Mouse (Mus musculus) frontal cortex, postnatal 25 days (tissue): Measurements from ENCODE around the gene Thada.

Experiments used
- DNase-seq, 2 experiments: peaks; one replicate each; pipeline ENCODE4 v3.0.0; 2022; ENCODE audit warnings: low spot score in 2 of 2

The Thada gene

DNA sequence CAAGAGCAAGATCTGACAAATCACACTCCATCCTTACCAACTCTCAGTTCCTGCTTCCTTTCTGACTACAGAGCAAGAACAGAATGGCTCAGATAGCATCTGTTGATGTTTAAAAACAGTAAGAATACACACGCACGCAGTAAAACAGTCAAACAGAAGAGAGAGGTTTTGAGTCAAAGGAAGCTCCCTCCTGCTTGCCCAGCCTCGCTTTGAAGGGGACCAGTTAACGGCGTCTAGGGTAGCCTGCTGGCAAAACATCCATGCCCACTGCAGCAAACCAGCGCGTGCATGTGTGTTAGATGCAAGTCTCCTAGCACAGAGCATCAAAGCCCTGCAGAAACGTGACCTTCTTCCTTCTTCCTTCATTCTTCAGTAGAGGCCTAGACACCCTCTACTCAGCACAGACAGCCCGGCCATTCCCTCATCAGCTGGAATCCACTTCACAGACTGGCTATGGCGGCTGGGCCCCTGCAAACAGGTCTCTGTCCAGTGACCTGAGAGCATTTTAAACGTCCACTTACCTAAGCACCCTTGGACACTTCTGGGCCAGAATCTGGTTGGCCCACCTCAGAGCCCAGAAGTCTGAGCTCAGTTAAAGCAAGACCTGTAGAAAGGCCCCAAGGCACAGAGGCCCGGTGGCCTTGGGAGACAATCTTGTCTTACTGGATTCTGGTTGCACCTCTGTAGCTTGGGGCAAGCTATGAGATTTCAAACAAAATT, 302.8 kb downstream of the Thada start:
- no peak for DNase-seq

DNA sequence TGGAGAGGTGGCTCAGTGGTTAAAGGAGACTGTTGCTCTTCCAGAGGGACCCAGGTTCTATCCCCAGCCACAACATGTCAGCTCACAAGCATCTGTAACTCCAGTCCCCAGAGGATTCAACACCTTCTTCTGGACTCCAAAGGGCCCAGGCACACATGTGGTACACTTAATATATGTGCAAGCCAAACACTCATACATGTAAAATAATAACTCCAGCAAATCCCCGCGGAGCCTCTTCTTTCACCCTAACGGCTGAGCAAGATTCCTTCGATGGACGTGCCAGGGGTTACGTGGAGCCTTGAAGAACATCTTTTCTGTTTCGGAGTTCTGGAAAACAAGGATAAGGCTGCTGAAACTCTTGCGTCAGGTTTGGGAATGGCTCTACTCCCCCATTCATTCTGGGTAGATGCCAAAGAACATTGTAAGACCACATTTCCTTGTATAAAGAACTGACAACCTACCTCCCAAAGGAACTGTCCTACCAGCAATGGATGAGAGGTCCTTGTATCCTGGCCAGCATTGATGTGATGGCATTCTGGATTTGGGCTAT, 303.7 kb downstream of the Thada start:
- DNase-seq = no peak

DNA sequence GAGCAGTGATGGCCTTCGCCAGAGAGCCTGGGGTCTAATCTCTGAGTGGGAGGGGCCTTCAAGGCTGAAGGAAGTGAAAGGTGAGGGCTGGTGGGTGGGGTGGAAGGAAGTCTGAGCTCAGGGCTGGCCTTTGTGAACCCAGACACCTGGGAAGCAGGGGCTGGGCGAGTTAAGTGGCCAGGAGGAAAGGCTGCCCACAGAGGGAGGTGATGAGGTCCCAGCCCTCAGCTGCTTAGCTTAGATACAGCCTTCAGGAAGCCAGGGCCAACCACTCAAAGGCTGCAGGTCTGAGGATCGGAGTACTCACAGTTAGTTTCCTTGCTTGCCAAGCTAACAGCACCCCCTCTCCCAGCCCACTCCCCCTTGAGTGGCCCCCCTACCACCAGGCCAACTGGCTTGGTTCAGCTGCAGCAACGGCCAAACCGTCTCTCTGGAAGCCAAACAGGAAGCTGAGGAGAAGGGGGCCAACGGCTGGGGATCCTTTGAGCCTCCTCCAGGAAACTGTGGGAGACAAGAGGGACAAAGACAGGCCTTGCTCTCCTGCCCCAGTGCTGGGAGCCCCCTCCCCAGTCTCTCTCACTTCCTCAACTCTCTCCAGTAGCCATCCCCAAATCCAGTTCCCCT, 304.7 kb downstream of the Thada start:
- no peak for DNase-seq

DNA sequence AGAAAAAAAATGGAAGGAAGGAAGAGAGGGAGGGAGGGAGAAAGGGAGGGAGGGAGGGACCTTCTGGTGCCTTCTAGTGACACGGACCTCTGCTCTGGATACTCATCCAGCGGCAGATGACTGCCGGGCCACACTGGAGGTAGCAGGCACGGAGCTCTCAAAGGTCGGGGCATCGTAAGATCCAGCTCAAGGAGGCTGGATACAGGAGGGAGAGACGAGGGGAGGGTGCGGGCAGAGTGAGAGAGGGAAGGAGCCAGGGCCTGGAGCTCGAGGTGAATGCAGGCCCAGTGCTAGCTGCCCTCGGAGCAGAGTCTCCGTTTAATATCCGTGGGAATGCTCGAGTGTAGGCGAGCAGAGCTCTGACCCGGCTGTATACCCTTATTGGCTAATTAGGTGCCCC, 307.1 kb downstream of the Thada start:
- no peak for DNase-seq

DNA sequence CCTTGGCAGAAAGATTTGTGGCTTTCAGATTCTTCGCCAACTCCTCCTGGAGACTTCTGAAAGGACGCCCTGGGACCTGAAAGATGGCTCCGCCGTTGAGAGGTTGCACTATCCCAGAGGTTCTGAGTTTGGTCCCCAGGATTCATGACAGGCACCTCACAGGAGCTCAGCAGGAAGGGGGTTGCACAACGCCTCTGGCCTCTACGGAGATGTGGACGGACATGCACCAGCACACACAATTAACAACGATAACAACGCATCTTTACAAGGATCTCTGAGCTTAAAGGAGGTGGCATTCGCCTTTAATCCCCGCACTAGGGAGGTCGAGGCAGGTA, 307.6 kb downstream of the Thada start:
- DNase-seq = no peak

DNA sequence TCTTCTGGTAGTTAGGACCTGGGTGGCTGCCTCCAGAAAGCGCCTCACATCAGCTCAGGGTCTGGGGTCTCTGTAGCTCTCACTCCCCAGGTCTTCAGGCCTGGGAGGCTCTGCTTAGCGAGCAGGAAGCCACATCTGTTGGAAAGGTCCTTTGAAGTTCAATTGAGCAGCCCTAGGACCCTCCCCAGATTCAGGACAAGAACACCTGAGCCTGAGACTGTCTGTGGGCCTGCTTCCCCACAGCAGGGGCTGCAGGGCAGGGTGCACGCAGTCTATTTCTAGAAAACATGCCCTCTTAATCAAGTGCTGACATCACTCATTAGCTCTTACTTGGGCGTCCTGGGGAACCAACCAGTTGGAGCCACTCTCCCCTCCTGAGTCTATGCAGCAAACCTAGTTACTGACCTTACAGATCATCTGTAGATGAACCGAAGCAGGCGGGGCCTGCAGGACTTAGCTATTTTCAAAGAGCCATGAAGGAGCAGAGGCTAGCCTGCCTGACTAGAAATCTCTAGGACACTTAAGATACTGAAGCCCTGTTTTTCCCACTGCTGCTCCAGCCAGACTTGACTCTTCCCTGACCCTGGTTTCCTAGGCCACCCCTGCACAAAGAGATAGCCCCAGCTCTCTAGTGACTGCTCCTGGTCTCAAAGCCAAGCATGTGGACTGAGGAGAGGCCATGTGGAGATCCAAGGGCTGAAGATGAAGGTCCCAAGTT, 308.1 kb downstream of the Thada start:
- DNase-seq = no peak

DNA sequence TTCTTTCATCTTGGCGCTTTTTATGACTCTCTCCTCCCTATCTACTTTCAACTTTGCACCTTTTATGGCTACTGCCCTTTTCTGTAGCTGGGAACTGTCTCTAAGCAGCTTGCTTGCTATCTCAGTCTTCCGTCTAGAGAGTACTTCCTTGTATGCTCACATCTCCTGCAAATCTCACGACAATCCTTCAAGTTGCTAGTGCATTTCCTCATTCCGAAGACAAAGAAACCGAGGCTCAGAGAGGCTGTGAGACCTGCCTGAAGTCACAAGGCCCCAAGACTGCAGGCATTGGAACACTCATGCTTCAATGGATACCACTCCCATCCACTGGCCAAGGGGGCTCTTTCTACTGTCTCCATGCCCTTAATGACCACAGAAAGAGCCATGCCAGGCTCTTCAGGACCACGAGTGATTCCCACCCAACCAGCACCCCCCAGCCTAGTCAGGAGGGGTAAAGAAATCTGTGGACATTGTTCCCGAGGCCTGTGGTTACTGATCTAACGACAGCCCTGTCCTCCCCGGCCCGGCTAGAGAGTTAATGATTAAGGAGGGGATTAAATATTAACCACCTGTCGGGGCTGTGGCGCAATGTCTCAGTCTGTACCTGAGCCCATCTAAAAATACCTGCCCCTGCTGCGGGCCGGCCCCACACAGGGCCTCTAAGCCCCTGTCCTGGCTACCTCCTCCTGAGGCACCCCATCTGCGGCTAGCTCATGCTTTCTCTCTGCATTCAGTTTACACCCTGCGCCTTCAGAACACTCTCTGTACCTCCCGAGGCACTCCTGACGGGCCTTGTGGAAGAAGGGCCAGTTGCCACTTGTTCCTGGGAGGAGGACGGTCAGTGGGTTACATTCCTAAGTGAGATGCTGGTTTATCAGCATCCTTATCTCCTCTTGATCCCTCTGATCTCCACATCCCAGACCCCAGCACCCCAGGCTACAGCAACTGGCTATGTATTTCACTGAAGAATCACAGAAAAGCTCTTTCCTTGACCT, 309.0 kb downstream of the Thada start:
- no peak for DNase-seq

DNA sequence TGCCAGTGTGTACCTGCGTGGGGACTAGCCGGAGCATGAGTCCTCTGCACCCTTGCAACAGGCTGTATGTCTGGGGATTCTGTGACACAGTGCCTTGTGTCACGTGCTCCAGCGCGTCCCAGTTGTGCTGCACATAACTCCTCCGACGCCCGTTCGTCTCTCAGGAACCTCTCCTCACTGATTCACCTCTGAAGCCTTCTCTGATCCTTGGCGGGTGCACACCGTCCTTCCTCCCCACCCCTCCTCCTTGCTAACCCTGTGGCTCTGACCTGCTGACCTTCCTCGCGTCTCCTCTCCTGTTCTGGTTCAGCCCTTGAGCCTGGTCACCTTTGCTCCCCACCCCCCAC, 309.8 kb downstream of the Thada start:
- DNase-seq = no peak

DNA sequence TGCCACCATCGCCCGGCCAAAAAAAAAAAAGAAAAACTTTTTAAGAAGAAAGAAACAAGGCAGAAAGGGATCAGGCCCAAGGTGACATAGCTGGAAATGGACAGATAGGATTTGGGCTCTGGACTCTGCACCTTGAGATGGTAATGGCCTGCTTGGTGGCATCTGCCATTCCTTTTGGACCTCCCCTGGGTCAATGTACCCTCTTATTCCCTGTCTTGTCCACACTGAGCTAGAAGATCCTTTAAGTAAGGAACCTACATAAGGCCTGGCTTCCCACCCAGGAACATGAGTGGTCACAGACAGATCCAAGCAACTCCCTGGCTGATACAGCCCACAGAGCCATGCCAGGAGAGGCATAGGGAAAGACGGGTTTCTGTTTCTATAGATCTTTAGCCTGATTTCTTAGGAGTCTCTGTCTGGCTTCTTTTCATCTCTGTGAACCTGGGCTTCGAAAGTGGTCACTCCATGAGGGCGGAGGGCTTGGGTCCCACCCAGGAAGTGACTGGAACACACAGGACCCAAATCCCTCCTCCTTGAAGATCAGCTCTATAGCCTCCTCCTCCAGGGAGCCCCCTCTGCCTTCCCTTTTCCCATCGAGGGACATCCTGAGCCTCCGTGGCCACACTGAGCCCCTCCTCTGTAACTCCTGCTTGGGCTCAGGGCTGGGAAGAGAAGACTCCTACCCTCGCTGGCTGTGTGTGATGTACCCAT, 310.3 kb downstream of the Thada start:
- no peak for DNase-seq

DNA sequence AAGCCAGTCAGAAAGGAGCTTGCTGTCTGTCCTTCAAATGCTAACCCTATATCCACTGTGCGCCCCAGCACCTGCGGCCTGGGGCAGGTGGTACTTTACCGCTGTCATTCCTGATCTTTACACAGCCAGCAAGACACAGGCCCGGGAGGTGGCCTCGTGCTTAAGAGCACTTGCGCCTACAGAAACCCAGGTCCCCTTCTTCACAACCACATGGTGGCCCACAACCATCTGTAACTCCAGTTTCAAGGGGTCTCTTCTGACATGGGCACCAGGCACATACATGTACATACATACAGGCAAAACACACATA, 311.0 kb downstream of the Thada start:
- DNase-seq = no peak

DNA sequence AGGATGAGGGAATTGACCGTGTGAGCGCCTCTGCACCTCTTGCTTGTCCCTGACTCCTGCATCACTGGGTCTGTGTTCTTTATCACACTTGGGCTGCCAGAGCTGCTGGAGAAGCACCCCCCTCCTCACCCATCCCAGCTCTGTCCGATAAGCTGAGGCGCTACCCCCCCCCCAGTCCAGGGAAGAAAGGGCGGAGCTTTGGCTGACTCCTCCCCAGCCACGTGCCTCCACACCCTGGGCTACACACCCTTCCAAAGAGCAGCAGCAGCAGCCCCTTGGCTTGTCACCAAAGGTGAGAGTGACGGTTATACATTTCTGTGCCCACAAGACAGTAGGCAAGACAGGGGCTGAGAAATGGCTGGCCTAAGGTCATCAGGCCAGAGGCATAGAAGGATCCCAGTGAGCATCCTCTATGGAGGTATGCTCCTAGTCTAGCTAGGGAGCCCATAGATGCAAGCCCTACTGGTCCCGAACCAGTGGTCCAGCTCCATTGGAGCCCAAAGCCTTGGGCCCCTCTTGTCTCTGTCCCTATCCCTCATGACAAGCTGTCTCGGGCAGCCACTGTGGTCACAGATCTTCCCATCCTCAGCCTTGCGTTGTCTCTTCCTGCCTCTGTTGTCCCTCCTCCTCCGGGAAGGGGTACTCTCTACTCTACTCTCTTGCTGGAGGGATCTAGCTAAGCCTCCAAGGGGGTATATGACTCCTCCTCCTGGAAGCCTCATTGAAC, 311.5 kb downstream of the Thada start:
- no peak for DNase-seq

DNA sequence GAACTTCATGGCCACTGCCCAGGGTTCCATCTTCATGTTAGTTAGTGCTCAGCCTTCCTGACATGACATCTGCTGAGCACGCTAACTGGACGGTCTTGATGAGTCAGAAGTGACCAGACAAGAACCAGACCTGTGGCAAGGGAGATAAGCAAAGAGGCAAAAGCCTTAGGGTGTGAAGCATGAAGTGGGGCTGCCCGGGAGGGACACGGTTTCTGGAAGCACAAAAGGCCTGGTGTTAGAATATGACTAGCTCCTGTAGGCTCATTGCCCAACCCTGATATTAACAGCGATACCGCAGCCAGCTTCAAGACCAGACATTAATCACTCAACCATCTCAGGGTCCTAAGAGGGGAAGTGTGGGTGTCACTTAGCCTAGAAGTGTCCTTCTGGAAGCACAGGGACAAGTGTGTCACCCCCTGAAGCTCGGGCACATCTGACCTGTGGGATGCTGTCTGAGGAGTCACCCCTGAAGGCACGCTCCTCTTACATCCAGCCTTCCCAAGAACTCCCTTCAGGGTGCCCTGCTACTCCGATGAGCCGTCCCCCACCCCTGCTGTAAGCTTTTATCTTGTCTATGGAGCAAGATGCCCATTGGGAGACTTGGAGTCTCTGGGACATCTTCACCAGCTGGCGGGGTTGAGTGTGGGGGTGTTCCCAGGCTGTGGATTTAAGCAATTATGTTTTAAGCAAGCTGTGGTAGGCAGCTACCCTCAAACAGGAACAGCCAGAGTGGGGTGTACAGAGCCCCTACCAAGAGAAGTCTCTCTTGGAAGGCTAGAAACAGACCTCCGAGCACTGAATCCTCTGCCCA, 312.8 kb downstream of the Thada start:
- DNase-seq = no peak

DNA sequence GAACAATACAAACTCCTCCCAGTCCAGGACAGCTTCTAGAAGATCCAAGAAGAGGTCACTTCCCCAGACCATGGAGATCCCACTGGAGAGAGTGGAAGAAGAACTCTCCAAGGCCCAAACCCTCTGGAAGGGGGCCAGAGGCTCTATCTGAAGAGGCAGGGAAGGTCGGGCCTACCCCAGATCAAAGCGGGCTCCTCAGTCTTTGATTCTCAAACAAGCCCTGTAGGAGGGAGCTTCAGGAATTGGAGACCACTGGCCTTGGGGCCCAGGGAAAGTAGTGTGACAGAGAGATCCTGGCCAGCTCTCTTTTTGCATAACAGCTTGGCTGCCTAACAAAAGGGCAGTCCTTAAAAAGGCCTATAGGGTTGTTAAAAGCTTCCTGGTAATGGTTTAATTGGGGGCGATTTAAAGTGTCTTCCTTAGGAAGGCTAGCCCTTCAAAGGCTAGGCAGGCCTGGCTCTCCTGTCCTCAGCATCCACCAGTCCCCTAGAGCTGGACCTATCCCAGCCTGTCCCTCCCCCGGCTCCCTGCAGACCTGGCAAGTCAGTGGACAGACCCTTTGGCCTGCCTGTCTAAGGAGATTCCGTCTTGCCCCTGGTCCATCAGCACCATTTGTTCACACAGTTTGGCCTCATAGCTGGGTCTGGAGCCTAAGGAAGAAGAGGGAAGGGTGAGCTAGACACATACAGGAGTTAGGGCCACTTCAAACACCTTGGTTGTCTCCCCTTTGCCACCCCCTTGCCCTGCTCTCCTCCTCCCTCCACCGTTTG, 313.6 kb downstream of the Thada start:
- no peak for DNase-seq

DNA sequence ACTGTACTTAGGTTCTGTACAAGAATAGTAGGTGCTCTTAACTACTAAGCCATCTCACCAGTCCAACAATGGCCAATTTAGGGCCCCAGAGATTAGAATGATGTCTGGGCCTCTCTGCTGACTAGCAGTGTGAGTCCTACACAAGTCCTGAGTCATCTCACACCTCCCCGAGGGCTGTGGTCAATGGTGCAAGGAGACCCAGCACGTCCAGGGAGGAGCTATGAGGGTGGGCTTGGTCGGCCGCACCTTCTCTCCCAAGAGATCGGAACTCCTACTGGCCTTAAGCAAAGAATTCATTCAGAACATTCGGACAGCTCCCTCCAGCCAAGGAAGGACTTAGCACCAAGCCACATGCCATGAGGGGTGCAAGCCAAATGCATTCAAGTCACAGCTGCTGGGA, 314.7 kb downstream of the Thada start:
- DNase-seq = no peak

DNA sequence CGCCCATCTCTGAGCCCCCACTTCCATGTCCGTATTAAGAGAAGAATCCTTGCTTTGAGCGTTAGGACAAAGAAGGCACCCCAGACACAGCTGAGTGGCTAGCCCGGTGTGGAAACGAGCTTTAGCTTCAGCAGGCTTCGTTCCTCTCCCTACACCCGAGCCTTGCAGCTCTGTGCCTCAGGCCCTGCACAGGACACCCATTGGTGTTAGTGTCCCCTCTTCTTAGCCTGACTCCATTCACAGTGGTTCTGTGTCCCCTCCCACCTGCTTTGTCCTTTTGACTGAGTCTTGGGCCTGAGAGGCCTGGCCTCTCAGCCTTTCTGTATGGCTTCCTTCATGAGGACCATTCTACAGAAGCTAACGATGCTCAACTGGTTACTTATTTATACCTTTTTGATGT, 315.7 kb downstream of the Thada start:
- DNase-seq = no peak

DNA sequence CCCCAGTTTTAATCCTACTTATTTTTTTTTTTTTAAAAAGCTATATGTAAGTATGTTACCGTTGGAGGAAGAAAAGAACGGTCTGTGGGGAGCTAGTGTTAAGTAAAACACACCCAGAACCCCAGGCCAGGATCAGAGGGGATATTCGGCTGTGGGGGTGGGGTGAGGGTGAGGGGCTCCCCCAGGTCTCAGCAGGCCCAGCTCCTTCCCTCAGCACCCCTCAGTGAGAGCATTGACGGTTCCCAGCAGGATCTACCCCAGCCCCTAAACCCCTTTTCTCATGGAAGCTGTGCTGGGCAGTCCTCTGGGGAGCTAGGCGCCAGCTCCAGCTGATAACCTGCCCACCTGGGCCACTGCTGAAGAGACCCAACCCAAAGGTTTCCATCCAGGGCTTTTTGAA, 316.4 kb downstream of the Thada start:
- no peak for DNase-seq

DNA sequence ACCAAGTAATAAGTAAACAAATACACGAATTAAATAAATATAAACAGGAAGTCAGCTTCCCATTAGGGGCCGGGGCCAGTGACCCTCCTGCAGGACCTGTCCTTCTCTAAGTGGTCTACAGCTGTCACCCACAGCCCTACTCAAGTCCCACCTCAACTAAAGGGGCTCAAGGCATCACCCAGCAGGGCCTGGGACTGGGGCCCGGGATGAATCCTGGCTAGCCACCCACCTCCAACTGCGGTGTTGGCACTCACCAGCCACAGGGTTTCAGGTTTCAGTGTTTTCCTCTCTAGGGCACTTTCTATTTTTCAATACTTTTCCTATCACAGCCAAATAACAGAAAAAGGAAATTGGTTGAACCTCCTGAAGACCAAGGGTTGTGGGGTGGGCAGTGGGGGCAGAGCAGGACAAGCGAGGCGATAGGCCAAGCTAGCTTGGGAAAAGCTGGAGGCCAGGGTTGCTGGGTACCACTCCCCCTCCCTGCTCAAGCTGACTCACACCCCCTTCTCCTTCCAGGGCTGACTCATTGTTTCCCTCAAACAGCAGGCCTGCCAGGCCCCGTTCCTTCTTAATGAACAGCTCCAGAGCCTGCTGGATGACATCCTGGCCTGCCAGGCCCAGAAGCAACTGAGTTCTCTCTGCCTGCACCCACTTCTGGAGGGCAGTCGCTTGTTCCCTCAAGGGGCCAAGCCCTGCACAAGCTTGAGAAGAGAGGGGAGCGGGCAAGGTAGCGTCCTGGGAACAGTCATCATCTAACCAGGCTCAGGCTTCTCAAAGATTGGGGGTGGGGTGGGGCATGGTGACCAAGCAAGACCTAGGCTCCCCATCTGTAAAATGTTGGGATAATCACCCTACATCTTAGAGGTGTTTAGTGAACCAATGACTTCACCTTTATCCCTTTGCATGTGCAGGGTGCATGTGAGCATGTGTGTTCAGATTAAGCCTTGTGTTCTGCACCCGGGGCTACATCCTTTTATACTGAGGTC, 317.2 kb downstream of the Thada start:
- peak in 1 of 2 experiments; percentile 43 for DNase-seq
